Mouse (Mus musculus): ENCODE results near the gene Apoc2. TPM values are rescaled to one million over a fixed set of nuclear protein-coding genes. Genes with fewer than 3 reads are reported as not detected.

Apoc2 gene
- polyA plus RNA-seq, 1 experiment from 2014 or later, result 1.4 TPM

GRCm38 (mm10) chr7:19715239-19716054 lies 37.7 kb upstream of the Apoc2 start, which contains the start of gene Tomm40:
Gene Tomm40, minus strand, starts transcription at chr7:19715438.
- Histone ChIP-seq H3K4me1 (ENCODE audit: control insufficient read depth, insufficient read depth, low read length) (peaks cover 12% of the 10 kb centered on the region), H3K27me3 (ENCODE audit: control insufficient read depth, insufficient read depth, low read length) (no peaks in the 10 kb centered on the region), H3K4me3 (ENCODE audit: low read depth, low read length) (peak within 1 kb of the TSS; percentile 79), H3K4me2 (ENCODE audit: low read depth, low read length) (peak within 1 kb of the TSS; percentile 73), H3K9me3 (ENCODE audit: control insufficient read depth, low read length) (no peaks in the 10 kb centered on the region), H3K9ac (replicated peaks; ENCODE audit: low read depth, low read length) (peak within 1 kb of the TSS; percentile 88), H3K27ac (ENCODE audit: low read depth, low read length) (peak within 1 kb of the TSS; percentile 92), H3K36me3 (ENCODE audit: control insufficient read depth, insufficient read depth, low read length) (peaks cover 13% of the 10 kb centered on the region; the same call in 1 of the 2 replicates)
- peak; percentile 98 for ATAC-seq (ENCODE audit: low read depth)
- WGBS, result under 1% methylated on average over 52 of the region's 59 CpGs

DNA sequence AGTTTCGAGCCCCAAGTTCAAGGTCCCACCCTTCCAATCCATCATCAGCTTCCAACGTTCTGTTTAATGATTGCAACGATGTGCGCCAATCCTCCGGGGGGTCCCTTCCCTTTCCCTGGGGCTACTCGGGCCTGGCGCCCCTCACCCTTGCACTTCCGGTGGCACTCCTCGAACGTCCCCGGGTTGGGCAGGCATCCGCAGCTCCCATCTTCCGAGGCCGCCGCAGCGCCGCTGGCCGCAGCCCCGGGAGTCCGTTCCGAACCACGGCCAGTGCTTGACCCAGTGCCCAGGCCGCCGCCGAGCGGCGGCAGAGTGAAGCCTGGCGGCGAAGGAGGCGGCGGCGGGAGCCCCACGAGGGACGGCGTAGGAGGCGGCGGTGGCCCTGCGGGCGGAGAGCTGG lies 37.1 kb upstream of the Apoc2 start:
- no peak for ATAC-seq (ENCODE audit: low read depth)
- Histone ChIP-seq H3K4me1 (ENCODE audit: control insufficient read depth, insufficient read depth, low read length) (peaks cover 12% of the 10 kb centered on the region), H3K9me3 (ENCODE audit: control insufficient read depth, low read length) (no peaks in the 10 kb centered on the region), H3K27ac (ENCODE audit: low read depth, low read length) (peak overlapping the region; percentile 73), H3K9ac (replicated peaks; ENCODE audit: low read depth, low read length) (peak overlapping the region; percentile 88), H3K4me3 (ENCODE audit: low read depth, low read length) (peak overlapping the region; percentile 79), H3K27me3 (ENCODE audit: control insufficient read depth, insufficient read depth, low read length) (no peaks in the 10 kb centered on the region), H3K36me3 (ENCODE audit: control insufficient read depth, insufficient read depth, low read length) (peaks cover 14% of the 10 kb centered on the region; the same call in 1 of the 2 replicates), H3K4me2 (ENCODE audit: low read depth, low read length) (peak overlapping the region; percentile 65)
- WGBS, result 1% methylated on average over 38 of the region's 39 CpGs

GRCm38 (mm10) chr7:19713598-19713997 lies 35.9 kb upstream of the Apoc2 start:
- H3K27me3 ChIP-seq (ENCODE audit: control insufficient read depth, insufficient read depth, low read length), result no peaks in the 10 kb centered on the region
- no peak overlapping the region for H3K4me2 ChIP-seq (ENCODE audit: low read depth, low read length)
- H3K27ac ChIP-seq (ENCODE audit: low read depth, low read length), result no peak overlapping the region
- 91% methylated on average over 9 of the region's 9 CpGs for WGBS
- H3K4me1 ChIP-seq (ENCODE audit: control insufficient read depth, insufficient read depth, low read length), result peaks cover 12% of the 10 kb centered on the region
- H3K36me3 ChIP-seq (ENCODE audit: control insufficient read depth, insufficient read depth, low read length), result peaks cover 22% of the 10 kb centered on the region
- H3K4me3 ChIP-seq (ENCODE audit: low read depth, low read length), result no peak overlapping the region
- no peak for ATAC-seq (ENCODE audit: low read depth)
- H3K9ac ChIP-seq (replicated peaks; ENCODE audit: low read depth, low read length), result no peak overlapping the region
- no peaks in the 10 kb centered on the region for H3K9me3 ChIP-seq (ENCODE audit: control insufficient read depth, low read length)

DNA sequence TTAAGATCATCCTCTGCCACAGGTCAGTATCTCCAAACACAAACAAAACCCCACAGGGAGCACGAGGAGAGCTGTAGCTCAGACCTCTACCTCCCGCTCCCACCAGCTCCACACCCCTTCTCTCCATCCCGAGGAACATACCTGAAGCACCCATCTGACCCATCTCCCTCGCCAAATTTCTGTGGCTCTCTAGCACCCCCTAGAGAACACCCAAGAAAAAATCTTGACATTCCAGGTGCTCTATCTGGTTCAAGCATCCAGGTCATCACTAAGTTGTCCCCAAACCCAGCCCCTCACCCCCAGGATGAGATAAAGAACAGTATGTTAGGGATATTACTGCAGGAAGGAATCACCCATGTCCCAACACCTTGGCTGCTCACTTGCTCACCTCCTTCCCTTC lies 35.5 kb upstream of the Apoc2 start:
- Histone ChIP-seq H3K27ac (ENCODE audit: low read depth, low read length) (no peak overlapping the region), H3K9ac (replicated peaks; ENCODE audit: low read depth, low read length) (no peak overlapping the region)
- 66% methylated on average over 4 of the region's 4 CpGs for WGBS

GRCm38 (mm10) chr7:19712414-19712813 lies 34.7 kb upstream of the Apoc2 start:
- Histone ChIP-seq H3K27me3 (ENCODE audit: control insufficient read depth, insufficient read depth, low read length) (no peaks in the 10 kb centered on the region), H3K4me3 (ENCODE audit: low read depth, low read length) (no peak overlapping the region), H3K9ac (replicated peaks; ENCODE audit: low read depth, low read length) (no peak overlapping the region), H3K9me3 (ENCODE audit: control insufficient read depth, low read length) (no peaks in the 10 kb centered on the region), H3K36me3 (ENCODE audit: control insufficient read depth, insufficient read depth, low read length) (peaks cover 22% of the 10 kb centered on the region), H3K4me1 (ENCODE audit: control insufficient read depth, insufficient read depth, low read length) (peaks cover 12% of the 10 kb centered on the region), H3K27ac (ENCODE audit: low read depth, low read length) (no peak overlapping the region), H3K4me2 (ENCODE audit: low read depth, low read length) (no peak overlapping the region)
- WGBS, result 80% methylated on average over 4 of the region's 4 CpGs
- no peak for ATAC-seq (ENCODE audit: low read depth)

More for the DNA sequence above, 35.5 kb upstream of the Apoc2 start:
- no peak overlapping the region for H3K4me3 ChIP-seq (ENCODE audit: low read depth, low read length)
- peaks cover 12% of the 10 kb centered on the region for H3K4me1 ChIP-seq (ENCODE audit: control insufficient read depth, insufficient read depth, low read length)
- ATAC-seq (ENCODE audit: low read depth), result no peak
- no peaks in the 10 kb centered on the region for H3K9me3 ChIP-seq (ENCODE audit: control insufficient read depth, low read length)
- no peaks in the 10 kb centered on the region for H3K27me3 ChIP-seq (ENCODE audit: control insufficient read depth, insufficient read depth, low read length)
- peaks cover 22% of the 10 kb centered on the region for H3K36me3 ChIP-seq (ENCODE audit: control insufficient read depth, insufficient read depth, low read length)
- no peak overlapping the region for H3K4me2 ChIP-seq (ENCODE audit: low read depth, low read length)

GRCm38 (mm10) chr7:19710650-19711049 lies 32.9 kb upstream of the Apoc2 start:
- Histone ChIP-seq H3K9me3 (ENCODE audit: control insufficient read depth, low read length) (no peaks in the 10 kb centered on the region), H3K9ac (replicated peaks; ENCODE audit: low read depth, low read length) (no peak overlapping the region)
- ATAC-seq (ENCODE audit: low read depth), result no peak

DNA sequence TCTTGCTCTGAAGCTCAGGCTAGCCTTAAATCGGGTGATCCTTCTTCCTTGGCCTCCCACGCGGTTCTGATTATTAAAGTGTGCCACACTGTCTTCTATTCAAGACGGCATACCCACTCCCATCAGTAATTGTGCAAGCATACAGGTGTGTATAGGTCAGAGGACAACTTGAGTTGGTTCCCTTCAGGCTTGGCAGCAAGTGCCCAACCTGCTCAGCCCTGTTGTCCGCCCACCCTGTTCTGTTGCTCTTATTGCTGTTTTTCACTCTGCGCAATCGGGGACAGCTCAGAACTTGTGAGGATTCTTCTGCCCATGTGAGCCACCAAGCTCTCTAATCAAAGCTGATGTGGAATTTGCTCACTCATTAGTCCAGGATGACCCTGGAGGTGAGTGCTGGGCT lies 27.5 kb upstream of the Apoc2 start:
- Histone ChIP-seq H3K36me3 (ENCODE audit: control insufficient read depth, insufficient read depth, low read length) (peaks cover 15% of the 10 kb centered on the region), H3K4me3 (ENCODE audit: low read depth, low read length) (no peak overlapping the region), H3K27me3 (ENCODE audit: control insufficient read depth, insufficient read depth, low read length) (no peaks in the 10 kb centered on the region), H3K9ac (replicated peaks; ENCODE audit: low read depth, low read length) (no peak overlapping the region), H3K27ac (ENCODE audit: low read depth, low read length) (no peak overlapping the region), H3K4me2 (ENCODE audit: low read depth, low read length) (no peak overlapping the region), H3K4me1 (ENCODE audit: control insufficient read depth, insufficient read depth, low read length) (no peaks in the 10 kb centered on the region), H3K9me3 (ENCODE audit: control insufficient read depth, low read length) (no peaks in the 10 kb centered on the region)
- ATAC-seq (ENCODE audit: low read depth), result no peak
- 92% methylated on average over 7 of the region's 7 CpGs for WGBS

More at GRCm38 (mm10) chr7:19710650-19711049, 32.9 kb upstream of the Apoc2 start:
- H3K4me2 ChIP-seq (ENCODE audit: low read depth, low read length), result no peak overlapping the region
- WGBS, result 93% methylated on average over 10 of the region's 10 CpGs
- H3K27me3 ChIP-seq (ENCODE audit: control insufficient read depth, insufficient read depth, low read length), result no peaks in the 10 kb centered on the region
- peaks cover 9% of the 10 kb centered on the region for H3K4me1 ChIP-seq (ENCODE audit: control insufficient read depth, insufficient read depth, low read length)
- no peak overlapping the region for H3K27ac ChIP-seq (ENCODE audit: low read depth, low read length)
- H3K4me3 ChIP-seq (ENCODE audit: low read depth, low read length), result no peak overlapping the region
- H3K36me3 ChIP-seq (ENCODE audit: control insufficient read depth, insufficient read depth, low read length), result peaks cover 22% of the 10 kb centered on the region

- Histone ChIP-seq H3K27ac (ENCODE audit: low read depth, low read length) (no peak overlapping the region), H3K4me2 (ENCODE audit: low read depth, low read length) (no peak overlapping the region), H3K27me3 (ENCODE audit: control insufficient read depth, insufficient read depth, low read length) (no peaks in the 10 kb centered on the region), H3K4me1 (ENCODE audit: control insufficient read depth, insufficient read depth, low read length) (no peaks in the 10 kb centered on the region), H3K9me3 (ENCODE audit: control insufficient read depth, low read length) (no peaks in the 10 kb centered on the region), H3K36me3 (ENCODE audit: control insufficient read depth, insufficient read depth, low read length) (peaks cover 14% of the 10 kb centered on the region), H3K4me3 (ENCODE audit: low read depth, low read length) (no peak overlapping the region), H3K9ac (replicated peaks; ENCODE audit: low read depth, low read length) (no peak overlapping the region)
- 93% methylated on average over 4 of the region's 4 CpGs for WGBS
- no peak for ATAC-seq (ENCODE audit: low read depth)
Observed at GRCm38 (mm10) chr7:19704475-19704874, 26.7 kb upstream of the Apoc2 start.

DNA sequence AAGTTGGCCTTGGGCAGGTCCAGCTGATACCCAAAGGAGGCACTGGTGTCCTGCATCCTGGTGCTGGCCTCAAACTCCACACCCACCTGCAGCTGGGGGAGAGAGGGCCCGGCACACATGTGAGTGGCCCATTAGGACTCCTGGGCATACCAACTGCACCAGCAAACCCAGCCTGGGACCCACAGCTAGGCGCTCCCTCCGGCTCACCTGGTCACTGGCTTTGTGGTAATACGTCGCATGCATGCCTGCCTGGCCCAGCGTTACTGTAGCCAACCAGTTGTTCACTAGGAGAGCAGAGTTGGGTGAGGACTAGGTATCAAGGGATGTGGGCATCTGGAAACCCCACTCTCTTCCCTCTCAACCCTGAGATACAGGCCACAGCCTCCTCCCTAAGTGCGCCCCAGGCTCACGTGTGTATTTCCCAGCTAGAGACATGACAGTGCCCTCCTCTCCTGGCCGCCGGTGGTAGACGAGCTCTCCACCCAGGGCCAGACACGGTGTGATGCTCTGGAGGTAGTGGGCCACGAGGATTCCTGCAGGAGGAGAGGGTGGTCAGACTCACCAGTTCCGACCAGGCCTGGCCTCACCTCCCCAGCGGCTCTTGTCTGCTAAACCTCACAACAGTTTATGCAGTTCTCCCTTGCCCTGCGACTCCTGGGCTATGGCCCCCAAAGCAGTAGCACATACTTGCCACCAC lies 25.3 kb upstream of the Apoc2 start:
- no peak overlapping the region for H3K27ac ChIP-seq (ENCODE audit: low read depth, low read length)
- H3K9ac ChIP-seq (replicated peaks; ENCODE audit: low read depth, low read length), result no peak overlapping the region
- no peak for ATAC-seq (ENCODE audit: low read depth)
- no peaks in the 10 kb centered on the region for H3K9me3 ChIP-seq (ENCODE audit: control insufficient read depth, low read length)
- peaks cover 5% of the 10 kb centered on the region for H3K4me1 ChIP-seq (ENCODE audit: control insufficient read depth, insufficient read depth, low read length)
- H3K4me2 ChIP-seq (ENCODE audit: low read depth, low read length), result no peak overlapping the region
- 94% methylated on average over 16 of the region's 16 CpGs for WGBS
- H3K36me3 ChIP-seq (ENCODE audit: control insufficient read depth, insufficient read depth, low read length), result peaks cover 7% of the 10 kb centered on the region; the same call in 1 of the 2 replicates
- H3K4me3 ChIP-seq (ENCODE audit: low read depth, low read length), result no peak overlapping the region
- H3K27me3 ChIP-seq (ENCODE audit: control insufficient read depth, insufficient read depth, low read length), result no peaks in the 10 kb centered on the region
